In genomic region chr8:70607898-70608748, GRCm38 (mm10) we compare ENCODE assay signal across 8 mouse cellular contexts. TPM values are rescaled to one million over a fixed set of nuclear protein-coding genes. Genes with fewer than 3 reads are reported as not detected.
DNase-seq lines count a peak whose midpoint lies in the region; ATAC-seq and TF ChIP-seq lines count a peak whose summit lies in the region.

No protein-coding gene starts in this region.

- H3K36me3 ChIP-seq in forebrain, embryonic 12.5 days (replicated peaks): no peaks in the 10 kb centered on the region
- no peaks in the 10 kb centered on the region for H3K36me3 ChIP-seq in hindbrain, embryonic 14.5 days (replicated peaks; ENCODE audit: control insufficient read depth, insufficient read depth)
- H3K36me3 ChIP-seq in limb, embryonic 14.5 days (ENCODE audit: control insufficient read depth, insufficient read depth, low read length): no peaks in the 10 kb centered on the region
- no peaks in the 10 kb centered on the region for H3K36me3 ChIP-seq in myocyte (ENCODE audit: control insufficient read depth, insufficient read depth)

- peak overlapping the region; percentile 84 for H3K4me2 ChIP-seq in forebrain, embryonic 12.5 days
- peak overlapping the region; percentile 92 for H3K4me2 ChIP-seq in hindbrain, embryonic 14.5 days (replicated peaks)
- peak overlapping the region; percentile 99 for H3K4me2 ChIP-seq in limb, embryonic 14.5 days (replicated peaks; ENCODE audit: low read depth, low read length, severe bottlenecking)
- H3K4me2 ChIP-seq in myocyte (ENCODE audit: low read depth): peak overlapping the region; percentile 96

- peak overlapping the region; percentile 61 for H3ac ChIP-seq in myocyte (ENCODE audit: control insufficient read depth, insufficient read length)

- H3K79me2 ChIP-seq in myocyte (ENCODE audit: control insufficient read depth, insufficient read depth): peaks cover 6% of the 10 kb centered on the region

- under 1% methylated on average over 84 of the region's 84 CpGs for WGBS in bone marrow, adult 2 months
- 1% methylated on average over 84 of the region's 84 CpGs for WGBS in forebrain, embryonic 12.5 days
- WGBS in hindbrain, embryonic 14.5 days: 2% methylated on average over 84 of the region's 84 CpGs
- under 1% methylated on average over 84 of the region's 84 CpGs for WGBS in limb, embryonic 14.5 days

- no peak for TF ChIP-seq CTCF in bone marrow, adult 2 months (IDR thresholded peaks at IDR 0.05; ENCODE audit: control insufficient read depth, insufficient read depth, low read length)

- TF ChIP-seq POLR2A in bone marrow, adult 2 months (IDR thresholded peaks at IDR 0.05; ENCODE audit: borderline replicate concordance, control insufficient read depth, low read depth, low read length): no peak
- TF ChIP-seq POLR2A in limb, embryonic 14.5 days (IDR thresholded peaks at IDR 0.05; ENCODE audit: borderline replicate concordance, extremely low read depth, insufficient read depth, insufficient read length): no peak
- TF ChIP-seq POLR2A in myocyte (IDR thresholded peaks at IDR 0.05; ENCODE audit: insufficient read length, low read depth): peak; percentile 63

- H3K4me1 ChIP-seq in bone marrow, adult 2 months (ENCODE audit: control insufficient read depth, insufficient read depth, low read length): peaks cover 6% of the 10 kb centered on the region
- H3K4me1 ChIP-seq in forebrain, embryonic 12.5 days: peaks cover 70% of the 10 kb centered on the region
- H3K4me1 ChIP-seq in hindbrain, embryonic 14.5 days (replicated peaks; ENCODE audit: control insufficient read depth, insufficient read depth, low read length): peaks cover 42% of the 10 kb centered on the region
- peaks cover 33% of the 10 kb centered on the region for H3K4me1 ChIP-seq in limb, embryonic 14.5 days (ENCODE audit: control insufficient read depth, insufficient read depth, low read length)

- H3K9me3 ChIP-seq in forebrain, embryonic 12.5 days: no peaks in the 10 kb centered on the region
- no peaks in the 10 kb centered on the region for H3K9me3 ChIP-seq in hindbrain, embryonic 14.5 days (ENCODE audit: control insufficient read depth, low read length)
- no peaks in the 10 kb centered on the region for H3K9me3 ChIP-seq in limb, embryonic 14.5 days (ENCODE audit: control insufficient read depth, low read length)

- peak; percentile 67 to 76 for DNase-seq in left cerebral cortex, postnatal 14 days (ENCODE audit: low spot score in 2 of 2)
- DNase-seq in left cerebral cortex, adult 11 months (ENCODE audit: low spot score): no peak
- peak; percentile 75 for DNase-seq in hindbrain, embryonic 14.5 days (ENCODE audit: low spot score)
- peak; percentile 61 for DNase-seq in limb, embryonic 14.5 days (ENCODE audit: low spot score)
- no peak for DNase-seq in frontal cortex, postnatal 36 days (ENCODE audit: low spot score in 2 of 2)

- H3K27me3 ChIP-seq in forebrain, embryonic 12.5 days: peaks cover 19% of the 10 kb centered on the region; the same call in 1 of the 2 replicates
- H3K27me3 ChIP-seq in hindbrain, embryonic 14.5 days (ENCODE audit: control insufficient read depth, insufficient read depth, low read length): no peaks in the 10 kb centered on the region
- H3K27me3 ChIP-seq in limb, embryonic 14.5 days (ENCODE audit: control insufficient read depth, insufficient read depth, low read length): no peaks in the 10 kb centered on the region
- no peaks in the 10 kb centered on the region for H3K27me3 ChIP-seq in myocyte (ENCODE audit: control insufficient read depth, insufficient read depth, insufficient read length)

- peak overlapping the region; percentile 79 for H3K27ac ChIP-seq in bone marrow, adult 2 months (ENCODE audit: control insufficient read depth, insufficient read depth, low read depth, low read length, poor library complexity)
- H3K27ac ChIP-seq in forebrain, embryonic 12.5 days: peak overlapping the region; percentile 90
- H3K27ac ChIP-seq in hindbrain, embryonic 14.5 days: peak overlapping the region; percentile 88
- H3K27ac ChIP-seq in limb, embryonic 14.5 days (replicated peaks; ENCODE audit: low read depth, low read length): peak overlapping the region; percentile 99

- ATAC-seq in forebrain, embryonic 12.5 days (ENCODE audit: low FRiP score): no peak
- ATAC-seq in hindbrain, embryonic 14.5 days (ENCODE audit: low FRiP score): peak; percentile 9
- no peak for ATAC-seq in limb, embryonic 14.5 days (ENCODE audit: low FRiP score, low read depth)

- peak overlapping the region; percentile 87 for H3K9ac ChIP-seq in forebrain, embryonic 12.5 days
- H3K9ac ChIP-seq in hindbrain, embryonic 14.5 days: peak overlapping the region; percentile 96
- H3K9ac ChIP-seq in limb, embryonic 14.5 days (ENCODE audit: low read depth, low read length, severe bottlenecking): peak overlapping the region; percentile 92

- peak overlapping the region; percentile 71 for H3K4me3 ChIP-seq in bone marrow, adult 2 months (replicated peaks; ENCODE audit: control insufficient read depth, low read depth, low read length)
- peak overlapping the region; percentile 88 for H3K4me3 ChIP-seq in forebrain, embryonic 12.5 days (replicated peaks)
- H3K4me3 ChIP-seq in hindbrain, embryonic 14.5 days (replicated peaks; ENCODE audit: low read length): peak overlapping the region; percentile 88
- peak overlapping the region; percentile 82 for H3K4me3 ChIP-seq in limb, embryonic 14.5 days (replicated peaks; ENCODE audit: low read length)
- peak overlapping the region; percentile 37 for H3K4me3 ChIP-seq in myocyte

- intact Hi-C loops in left cerebral cortex, postnatal 14 days (cut with DNase I): no loop called here

TF ChIP-seq in myocyte, 11 proteins besides CTCF, POLR2A, EP300 and RAD21 (continues in another document):
- TF ChIP-seq TCF3 (IDR thresholded peaks at IDR 0.05; ENCODE audit: insufficient read length, low read depth): no peak
- no peak for TF ChIP-seq MAX (IDR thresholded peaks at IDR 0.05; ENCODE audit: low read depth)
- TF ChIP-seq SRF (IDR thresholded peaks at IDR 0.05; ENCODE audit: control insufficient read depth, insufficient read length, low read depth): no peak
- TF ChIP-seq CEBPB (IDR thresholded peaks at IDR 0.05; ENCODE audit: insufficient read depth, poor library complexity, severe bottlenecking): no peak
- no peak for TF ChIP-seq USF1 (IDR thresholded peaks at IDR 0.05; ENCODE audit: low read depth)
- peak; percentile 48 for TF ChIP-seq POLR2AphosphoS2 (IDR thresholded peaks at IDR 0.05; ENCODE audit: insufficient read length, low read depth)
- TF ChIP-seq MYOD1 (IDR thresholded peaks at IDR 0.05; ENCODE audit: control insufficient read depth in 1 of 3, insufficient read length in 2 of 3, low read depth in 2 of 3): peak in 2 of 3 experiments; percentile 64 to 87

RNA-seq across cellular contexts. Expression of gene Ssbp4, which starts 0.5 kb away (rescaled TPM):
- total RNA-seq in left cerebral cortex, postnatal 14 days (2021): 100 to 1,000 TPM; 270 to 302 TPM
- 45.2 and 107 TPM in 2 replicates for polyA plus RNA-seq in bone marrow, adult 2 months (2011; ENCODE audit: insufficient read depth, insufficient read length, low replicate concordance, missing spikeins)
- 97.4 and 106 TPM in 2 replicates for polyA plus RNA-seq in forebrain, embryonic 12.5 days (2016; fragmentation: Nextera tagmentation; extraction: Ambion mirVana)
- 165 and 173 TPM in 2 replicates for polyA plus RNA-seq in hindbrain, embryonic 14.5 days (2014; fragmentation: Nextera tagmentation; extraction: Ambion mirVana)
- polyA plus RNA-seq in limb, embryonic 14.5 days (2012; rRNA removed): 163 and 236 TPM in 2 replicates
- 151 and 171 TPM in 2 replicates for polyA plus RNA-seq in limb, embryonic 14.5 days (2014; fragmentation: Nextera tagmentation; extraction: Ambion mirVana)
- 133 TPM for polyA plus RNA-seq in myocyte (2012; fragmentation: generic; extraction: Trizol)

RNA-seq across cellular contexts. Expression of gene Lrrc25, which starts 7.8 kb away (rescaled TPM):
- under 1 TPM; 0.90 to 0.97 TPM for total RNA-seq in left cerebral cortex, postnatal 14 days (2021)
- polyA plus RNA-seq in bone marrow, adult 2 months (2011; ENCODE audit: insufficient read depth, insufficient read length, low replicate concordance, missing spikeins): 3.4 and 18.8 TPM in 2 replicates
- 0.31 and 0.45 TPM in 2 replicates for polyA plus RNA-seq in forebrain, embryonic 12.5 days (2016; fragmentation: Nextera tagmentation; extraction: Ambion mirVana)
- 0.98 and 1.6 TPM in 2 replicates for polyA plus RNA-seq in hindbrain, embryonic 14.5 days (2014; fragmentation: Nextera tagmentation; extraction: Ambion mirVana)
- polyA plus RNA-seq in limb, embryonic 14.5 days (2012; rRNA removed): 3.5 and 4.5 TPM in 2 replicates
- polyA plus RNA-seq in limb, embryonic 14.5 days (2014; fragmentation: Nextera tagmentation; extraction: Ambion mirVana): 2.5 and 3.2 TPM in 2 replicates
- polyA plus RNA-seq in myocyte (2012; fragmentation: generic; extraction: Trizol): not detected

RNA-seq across cellular contexts. Expression of gene Isyna1, which starts 13.9 kb away (rescaled TPM):
- total RNA-seq in left cerebral cortex, postnatal 14 days (2021): 10 to 100 TPM; 47.5 to 51.0 TPM
- 11.2 and 23.7 TPM in 2 replicates for polyA plus RNA-seq in bone marrow, adult 2 months (2011; ENCODE audit: insufficient read depth, insufficient read length, low replicate concordance, missing spikeins)
- polyA plus RNA-seq in forebrain, embryonic 12.5 days (2016; fragmentation: Nextera tagmentation; extraction: Ambion mirVana): 101 and 107 TPM in 2 replicates
- polyA plus RNA-seq in hindbrain, embryonic 14.5 days (2014; fragmentation: Nextera tagmentation; extraction: Ambion mirVana): 86.8 and 96.6 TPM in 2 replicates
- polyA plus RNA-seq in limb, embryonic 14.5 days (2012; rRNA removed): 213 and 279 TPM in 2 replicates
- 94.4 and 103 TPM in 2 replicates for polyA plus RNA-seq in limb, embryonic 14.5 days (2014; fragmentation: Nextera tagmentation; extraction: Ambion mirVana)
- polyA plus RNA-seq in myocyte (2012; fragmentation: generic; extraction: Trizol): 40.4 TPM

RNA-seq across cellular contexts. Expression of gene Gdf15, which starts 24.1 kb away (rescaled TPM):
- total RNA-seq in left cerebral cortex, postnatal 14 days (2021): not detected
- 3.1 TPM in 1 of 2 replicates, not detected in the other for polyA plus RNA-seq in bone marrow, adult 2 months (2011; ENCODE audit: insufficient read depth, insufficient read length, low replicate concordance, missing spikeins)
- polyA plus RNA-seq in forebrain, embryonic 12.5 days (2016; fragmentation: Nextera tagmentation; extraction: Ambion mirVana): 0.14 TPM in 1 of 2 replicates, not detected in the other
- 0.14 and 0.28 TPM in 2 replicates for polyA plus RNA-seq in hindbrain, embryonic 14.5 days (2014; fragmentation: Nextera tagmentation; extraction: Ambion mirVana)
- polyA plus RNA-seq in limb, embryonic 14.5 days (2012; rRNA removed): 0.15 and 0.47 TPM in 2 replicates
- 0.18 TPM in 1 of 2 replicates, not detected in the other for polyA plus RNA-seq in limb, embryonic 14.5 days (2014; fragmentation: Nextera tagmentation; extraction: Ambion mirVana)
- polyA plus RNA-seq in myocyte (2012; fragmentation: generic; extraction: Trizol): 54.1 TPM

RNA-seq across cellular contexts. Expression of gene Pgpep1, which starts 52.1 kb away (rescaled TPM):
- total RNA-seq in left cerebral cortex, postnatal 14 days (2021): 10 to 100 TPM; 14.8 to 19.0 TPM
- 4.3 and 21.1 TPM in 2 replicates for polyA plus RNA-seq in bone marrow, adult 2 months (2011; ENCODE audit: insufficient read depth, insufficient read length, low replicate concordance, missing spikeins)
- polyA plus RNA-seq in forebrain, embryonic 12.5 days (2016; fragmentation: Nextera tagmentation; extraction: Ambion mirVana): 69.3 and 70.4 TPM in 2 replicates
- polyA plus RNA-seq in hindbrain, embryonic 14.5 days (2014; fragmentation: Nextera tagmentation; extraction: Ambion mirVana): 74.0 and 89.3 TPM in 2 replicates
- polyA plus RNA-seq in limb, embryonic 14.5 days (2012; rRNA removed): 47.6 and 59.8 TPM in 2 replicates
- 64.1 and 68.7 TPM in 2 replicates for polyA plus RNA-seq in limb, embryonic 14.5 days (2014; fragmentation: Nextera tagmentation; extraction: Ambion mirVana)
- polyA plus RNA-seq in myocyte (2012; fragmentation: generic; extraction: Trizol): 38.5 TPM

Comparison
In these comparisons a context has a peak if more than half of its experiments do, and no peak if none do; other contexts are left out.
1. DNase-seq: peak in left cerebral cortex, postnatal 14 days (2 of 2), hindbrain, embryonic 14.5 days (single experiment) and limb, embryonic 14.5 days (single experiment); none in left cerebral cortex, adult 11 months (single experiment) and frontal cortex, postnatal 36 days (0 of 2).
2. H3K4me3 ChIP-seq: peak in every context shown above with its lines; median percentile 88 in forebrain, embryonic 12.5 days; 88 in hindbrain, embryonic 14.5 days; 82 in limb, embryonic 14.5 days; 71 in bone marrow, adult 2 months; 37 in myocyte.
3. Peak in every context shown above with its lines, with median percentiles within 50 percentile points of each other: H3K27ac ChIP-seq, H3K4me2 ChIP-seq and H3K9ac ChIP-seq.